Mouse (Mus musculus): ENCODE data around the gene Mcm6. TPM values are rescaled to one million over a fixed set of nuclear protein-coding genes. Genes with fewer than 3 reads are reported as not detected.

The Mcm6 gene
- total and polyA plus RNA-seq, 3 experiments = 260 to 457 (median 297) TPM

DNA sequence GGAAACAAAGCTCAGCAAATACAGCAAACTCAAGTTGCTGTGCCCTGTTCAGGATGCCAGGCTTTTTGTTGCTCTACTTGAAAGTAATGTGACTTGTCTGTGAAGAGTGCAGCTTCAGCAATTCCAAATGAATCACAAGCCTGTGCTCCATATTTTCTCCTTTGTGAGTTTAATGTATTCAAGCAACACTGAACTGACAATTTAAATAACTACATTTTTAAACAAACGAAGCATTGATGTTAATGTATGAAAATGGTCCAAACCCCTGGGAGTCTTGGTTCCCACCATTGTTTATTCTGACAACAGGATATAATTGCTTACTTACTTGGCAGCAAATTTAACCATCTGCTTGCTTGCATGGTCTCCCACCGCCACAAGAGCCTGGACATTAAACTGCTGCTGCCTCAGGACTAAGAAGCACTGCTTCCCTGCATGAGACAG, 45.6 kb upstream of the Mcm6 start:
- dilution Hi-C loops (cut with MboI; ENCODE audit: extremely low pct_ligation_motif_present, extremely low pct_unique_long_range_greater_than_20kb, low sequenced_read_pairs) = no loop called here
- DNase-seq (ENCODE audit: extremely low read depth) = no peak
- TF ChIP-seq MAZ (IDR thresholded peaks at IDR 0.05; ENCODE audit: low read depth, low read length) = no peak
- no peak for TF ChIP-seq RAD21 (IDR thresholded peaks at IDR 0.05; ENCODE audit: low read depth, low read length)
- no peak for TF ChIP-seq ETS1 (conservative IDR thresholded peaks at IDR 0.05; ENCODE audit: low read depth, low read length)
- no peak for TF ChIP-seq IRF4 (IDR thresholded peaks at IDR 0.05; ENCODE audit: low read depth, low read length)
- no peak for TF ChIP-seq TCF12 (IDR thresholded peaks at IDR 0.05; ENCODE audit: low read depth, low read length)
- TF ChIP-seq UBTF (IDR thresholded peaks at IDR 0.05; ENCODE audit: low read depth, low read length) = no peak

DNA sequence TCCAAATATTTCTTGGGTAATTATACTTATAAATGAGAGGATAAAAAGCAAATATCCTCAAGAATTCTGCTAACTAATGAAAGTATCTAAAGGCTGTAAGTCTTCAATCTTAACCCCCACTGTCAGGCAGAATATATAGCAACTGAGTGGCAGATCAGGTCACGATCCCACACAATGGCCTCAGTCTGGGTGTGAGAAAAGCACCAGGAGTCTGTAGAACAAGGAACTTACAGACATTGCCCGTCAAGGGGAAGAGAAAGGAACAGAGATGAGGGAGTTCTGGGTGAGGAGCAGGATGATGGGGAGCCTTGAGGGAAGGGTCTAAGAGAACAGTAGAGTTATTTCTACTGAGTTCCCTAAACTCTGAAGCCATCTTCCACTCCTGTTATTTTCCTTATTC, 41.5 kb upstream of the Mcm6 start:
- H3K9ac ChIP-seq (ENCODE audit: insufficient read depth, low read depth) = no peak overlapping the region
- no peak overlapping the region for H3K4me3 ChIP-seq (replicated peaks in 1 of 3; ENCODE audit: low read depth in 2 of 3, low read length in 2 of 3, poor library complexity in 1 of 3)
- in situ Hi-C loops (cut with MboI; ENCODE audit: low pct_ligation_motif_present, low pct_unique_long_range_greater_than_20kb, low sequenced_read_pairs) = no loop called here
- no peak for TF ChIP-seq E2F4 (IDR thresholded peaks at IDR 0.05; ENCODE audit: insufficient replicate concordance, low read depth, low read length)
- no peak for TF ChIP-seq ZKSCAN1 (IDR thresholded peaks at IDR 0.05; ENCODE audit: borderline replicate concordance, low read depth, low read length)
- TF ChIP-seq TCF12 (IDR thresholded peaks at IDR 0.05; ENCODE audit: low read depth, low read length) = no peak
- TF ChIP-seq RAD21 (IDR thresholded peaks at IDR 0.05; ENCODE audit: low read depth, low read length) = no peak
- TF ChIP-seq POLR2AphosphoS2 (IDR thresholded peaks at IDR 0.05; ENCODE audit: low read depth, low read length) = no peak
- H3K4me2 ChIP-seq (ENCODE audit: insufficient read depth, low read depth, poor library complexity, severe bottlenecking) = no peak overlapping the region
- no peaks in the 10 kb centered on the region for H3K27me3 ChIP-seq (replicated peaks)
- peaks cover 2% of the 10 kb centered on the region for H3K9me3 ChIP-seq (replicated peaks; ENCODE audit: low read length)
- dilution Hi-C loops (cut with MboI; ENCODE audit: extremely low pct_ligation_motif_present, extremely low pct_unique_long_range_greater_than_20kb, low sequenced_read_pairs) = no loop called here
- no peak for DNase-seq (ENCODE audit: extremely low read depth)
- no peak overlapping the region for H3K27ac ChIP-seq (ENCODE audit: insufficient read depth, low read depth)
- peaks cover 40 to 86% of the 10 kb centered on the region in 2 experiments for H3K36me3 ChIP-seq (replicated peaks in 1 of 2; ENCODE audit: control insufficient read depth in 1 of 2, insufficient read depth in 1 of 2, low read length in 1 of 2)
- H3K79me2 ChIP-seq (replicated peaks; ENCODE audit: control insufficient read depth, extremely low read depth, insufficient read depth, poor library complexity, severe bottlenecking) = peaks cover 18% of the 10 kb centered on the region
- no peaks in the 10 kb centered on the region for H3K4me1 ChIP-seq (ENCODE audit: control insufficient read depth in 1 of 2, insufficient read depth in 2 of 2)

More for the DNA sequence above, 45.6 kb upstream of the Mcm6 start:
- Histone ChIP-seq H3K36me3 (replicated peaks in 1 of 2; ENCODE audit: control insufficient read depth in 1 of 2, insufficient read depth in 1 of 2, low read length in 1 of 2) (peaks cover 38 to 68% of the 10 kb centered on the region in 2 experiments), H3K4me2 (ENCODE audit: insufficient read depth, low read depth, poor library complexity, severe bottlenecking) (no peak overlapping the region), H3K79me2 (replicated peaks; ENCODE audit: control insufficient read depth, extremely low read depth, insufficient read depth, poor library complexity, severe bottlenecking) (peaks cover 39% of the 10 kb centered on the region), H3K27me3 (replicated peaks) (no peaks in the 10 kb centered on the region), H3K9me3 (replicated peaks; ENCODE audit: low read length) (no peaks in the 10 kb centered on the region), H3K9ac (ENCODE audit: insufficient read depth, low read depth) (no peak overlapping the region), H3K4me1 (ENCODE audit: control insufficient read depth in 1 of 2, insufficient read depth in 2 of 2) (0 out of 4 replicates have a peak, but pooled peaks cover 0 to 2% of the 10 kb centered on the region in 2 experiments), H3K4me3 (replicated peaks in 1 of 3; ENCODE audit: low read depth in 2 of 3, low read length in 2 of 3, poor library complexity in 1 of 3) (no peak overlapping the region), H3K27ac (ENCODE audit: insufficient read depth, low read depth) (no peak overlapping the region)
- in situ Hi-C loops (cut with MboI; ENCODE audit: low pct_ligation_motif_present, low pct_unique_long_range_greater_than_20kb, low sequenced_read_pairs) = no loop called here

DNA sequence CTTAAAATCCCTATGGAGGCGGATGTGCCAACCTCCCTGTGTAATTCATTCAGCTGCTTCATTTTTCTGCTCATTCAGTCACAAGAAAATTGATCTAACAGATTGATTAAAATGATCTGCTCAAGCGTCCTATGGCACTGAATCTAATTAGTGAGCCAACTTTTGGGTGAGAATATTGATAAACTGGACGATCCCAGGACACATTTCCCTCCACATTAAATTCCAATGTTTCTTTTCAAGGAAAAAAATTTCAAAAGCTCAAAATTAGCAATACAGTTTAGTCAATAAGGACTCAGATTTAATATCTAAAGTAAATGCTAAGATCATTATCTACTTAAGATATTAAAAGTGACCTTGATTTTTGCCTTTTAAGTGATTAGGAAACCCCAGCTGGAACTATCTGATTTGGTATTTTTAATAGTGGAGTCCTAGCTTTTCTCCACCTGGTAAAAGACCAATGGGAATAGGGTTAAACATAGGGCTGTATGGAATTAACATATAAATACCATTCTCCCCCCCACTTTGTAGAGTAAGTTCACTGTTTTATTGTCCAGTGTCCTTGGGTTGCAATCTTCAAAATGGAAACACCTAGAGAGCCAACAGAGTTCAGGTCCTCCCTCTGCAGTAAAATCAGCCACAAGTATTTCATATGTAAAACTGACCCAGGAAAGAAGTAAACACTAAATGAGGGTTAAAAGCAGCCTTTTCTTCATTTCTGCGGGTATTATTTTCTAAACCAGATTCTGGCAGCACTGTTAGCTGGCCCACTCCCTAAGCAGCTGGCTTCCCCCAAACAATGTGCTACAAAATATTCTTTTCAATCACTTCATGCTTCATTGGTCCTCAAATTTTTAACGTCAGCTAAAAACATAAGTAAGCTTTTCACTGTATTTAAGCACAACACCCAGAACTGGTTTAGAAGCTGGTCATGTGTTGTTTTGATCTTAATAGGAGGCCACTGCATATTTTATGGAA, 40.8 kb upstream of the Mcm6 start:
- peaks cover 18% of the 10 kb centered on the region for H3K79me2 ChIP-seq (replicated peaks; ENCODE audit: control insufficient read depth, extremely low read depth, insufficient read depth, poor library complexity, severe bottlenecking)
- dilution Hi-C loops (cut with MboI; ENCODE audit: extremely low pct_ligation_motif_present, extremely low pct_unique_long_range_greater_than_20kb, low sequenced_read_pairs) (no loop called here), in situ Hi-C loops (cut with MboI; ENCODE audit: low pct_ligation_motif_present, low pct_unique_long_range_greater_than_20kb, low sequenced_read_pairs) (no loop called here)
- H3K9me3 ChIP-seq (replicated peaks; ENCODE audit: low read length) = peaks cover 2% of the 10 kb centered on the region
- no peak overlapping the region for H3K4me3 ChIP-seq (replicated peaks in 1 of 3; ENCODE audit: low read depth in 2 of 3, low read length in 2 of 3, poor library complexity in 1 of 3)
- no peaks in the 10 kb centered on the region for H3K4me1 ChIP-seq (ENCODE audit: control insufficient read depth in 1 of 2, insufficient read depth in 2 of 2)
- H3K4me2 ChIP-seq (ENCODE audit: insufficient read depth, low read depth, poor library complexity, severe bottlenecking) = no peak overlapping the region
- peaks cover 43 to 87% of the 10 kb centered on the region in 2 experiments for H3K36me3 ChIP-seq (replicated peaks in 1 of 2; ENCODE audit: control insufficient read depth in 1 of 2, insufficient read depth in 1 of 2, low read length in 1 of 2)
- DNase-seq (ENCODE audit: extremely low read depth) = no peak
- H3K27me3 ChIP-seq (replicated peaks) = no peaks in the 10 kb centered on the region
- no peak for TF ChIP-seq ZC3H11A (IDR thresholded peaks at IDR 0.05; ENCODE audit: low read depth, low read length)
- no peak for TF ChIP-seq CHD1 (IDR thresholded peaks at IDR 0.05; ENCODE audit: low read depth, low read length)
- TF ChIP-seq NELFE (IDR thresholded peaks at IDR 0.05; ENCODE audit: low read depth, low read length) = no peak
- TF ChIP-seq JUN (IDR thresholded peaks at IDR 0.05; ENCODE audit: insufficient read depth, low read depth, low read length) = no peak
- TF ChIP-seq CHD2 (IDR thresholded peaks at IDR 0.05; ENCODE audit: low read length) = no peak
- TF ChIP-seq MAFK (IDR thresholded peaks at IDR 0.05; ENCODE audit: insufficient replicate concordance, low read length) = no peak
- TF ChIP-seq EP300 (IDR thresholded peaks at IDR 0.05; ENCODE audit: low read length) = no peak
- TF ChIP-seq MAX (IDR thresholded peaks at IDR 0.05; ENCODE audit: low read length) = no peak
- no peak for TF ChIP-seq TCF12 (IDR thresholded peaks at IDR 0.05; ENCODE audit: low read depth, low read length)
- TF ChIP-seq POLR2AphosphoS2 (IDR thresholded peaks at IDR 0.05; ENCODE audit: low read depth, low read length) = no peak
- no peak for TF ChIP-seq MYC (IDR thresholded peaks at IDR 0.05; ENCODE audit: low read depth, low read length)
- no peak for TF ChIP-seq BHLHE40 (IDR thresholded peaks at IDR 0.05; ENCODE audit: low read depth, low read length)
- no peak for TF ChIP-seq MEF2A (IDR thresholded peaks at IDR 0.05; ENCODE audit: borderline replicate concordance, low read depth, low read length)
- TF ChIP-seq GABPA (IDR thresholded peaks at IDR 0.05; ENCODE audit: insufficient replicate concordance, low read depth, low read length) = no peak
- TF ChIP-seq ETS1 (conservative IDR thresholded peaks at IDR 0.05; ENCODE audit: low read depth, low read length) = no peak
- TF ChIP-seq ZNF384 (IDR thresholded peaks at IDR 0.05; ENCODE audit: low read depth, low read length) = no peak
- no peak for TF ChIP-seq E2F4 (IDR thresholded peaks at IDR 0.05; ENCODE audit: insufficient replicate concordance, low read depth, low read length)
- H3K9ac ChIP-seq (ENCODE audit: insufficient read depth, low read depth) = no peak overlapping the region
- no peak overlapping the region for H3K27ac ChIP-seq (ENCODE audit: insufficient read depth, low read depth)
